Mouse (Mus musculus): ENCODE results near the gene Irak3.

DNA sequence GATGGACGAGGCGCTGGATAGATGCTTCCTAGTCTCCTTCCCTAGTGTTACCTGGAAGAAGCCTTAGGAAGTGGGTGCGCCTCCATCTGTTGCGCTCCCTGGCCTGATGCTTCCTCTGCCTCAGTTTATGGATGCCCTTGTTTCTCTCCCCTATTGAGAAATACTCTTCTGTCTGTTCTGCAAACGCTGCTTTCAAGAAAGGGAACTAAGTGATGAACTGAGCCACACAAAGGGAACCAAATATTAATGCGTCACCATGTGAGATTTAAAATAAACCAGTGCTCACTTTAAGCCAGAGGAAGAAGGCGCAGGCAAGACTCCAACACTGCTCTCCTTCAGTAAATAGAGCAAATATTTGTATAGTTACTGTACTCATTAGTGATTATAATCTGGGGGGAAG, 38.4 kb downstream of the Irak3 start:
- no peak for TF ChIP-seq USF1 (IDR thresholded peaks at IDR 0.05; ENCODE audit: low read depth, low read length)
- no peak for TF ChIP-seq BHLHE40 (IDR thresholded peaks at IDR 0.05; ENCODE audit: borderline replicate concordance, low read depth, low read length)
- TF ChIP-seq EP300 (IDR thresholded peaks at IDR 0.05; ENCODE audit: low read depth in 1 of 2, low read length in 2 of 2): no peak
- no peak for TF ChIP-seq POLR2A (IDR thresholded peaks at IDR 0.05; ENCODE audit: control insufficient read depth in 1 of 2, insufficient read depth in 1 of 2, low read depth in 1 of 2, low read length in 2 of 2, poor library complexity in 1 of 2)
- TF ChIP-seq CTCF (IDR thresholded peaks at IDR 0.05 in 2 of 3, conservative IDR thresholded peaks at IDR 0.05 in 1 of 3; ENCODE audit: control insufficient read depth in 1 of 3, insufficient read depth in 1 of 3, low read depth in 2 of 3, low read length in 3 of 3, poor library complexity in 1 of 3, severe bottlenecking in 1 of 3): no peak
- TF ChIP-seq POLR2AphosphoS5 (IDR thresholded peaks at IDR 0.05; ENCODE audit: borderline replicate concordance, low read depth, low read length): no peak
- TF ChIP-seq JUND (IDR thresholded peaks at IDR 0.05; ENCODE audit: low read depth, low read length): no peak
- TF ChIP-seq SIN3A (IDR thresholded peaks at IDR 0.05; ENCODE audit: low read length): no peak

All from MEL (cell line).